Mouse (Mus musculus) layer of hippocampus, postnatal 10 days (tissue): ENCODE results near the gene Dmrtc1c1. TPM values are rescaled to one million over a fixed set of nuclear protein-coding genes. Genes with fewer than 3 reads are reported as not detected.
"Not testable (repeated sequence)": the region's sequence is repeated elsewhere in the genome, so short reads cannot be mapped to it uniquely, and the experiment has no call there.

ENCODE experiments used
- DNase-seq, 2 experiments: peaks; one replicate each; pipeline ENCODE4 v3.0.0; 2021; ENCODE audit warnings: low spot score in 2 of 2
- long read RNA-seq: library from polyadenylated mRNA; stranded (forward); transcript quantifications from one replicate; pipeline ENCODE4 v2.0.0, GENCODE M21; 2023
- total RNA-seq, 2 experiments: library from RNA; stranded (reverse); gene quantifications; 2 replicates each; pipeline ENCODE4 v1.2.3; 2021

The Dmrtc1c1 gene
- total RNA-seq = not detected
- long read RNA-seq = 0 reads

- DNase-seq = not testable (repeated sequence)
These were observed at the start of gene Dmrtc1c1 for GRCm38 (mm10) chrX:102802663-102803062. TSS of gene Dmrtc1c1 (plus strand) at chrX:102802963.

GRCm38 (mm10) chrX:102765878-102766277, 36.9 kb upstream of the Dmrtc1c1 start:
- DNase-seq = no peak

GRCm38 (mm10) chrX:102812311-102812710, 9.5 kb downstream of the Dmrtc1c1 start:
- DNase-seq = no peak

GRCm38 (mm10) chrX:102854516-102854915, 51.8 kb downstream of the Dmrtc1c1 start, which contains the start of gene Dmrtc1c2:
TSS of gene Dmrtc1c2 (minus strand) at chrX:102854616.
- not testable (repeated sequence) for DNase-seq

Other genes with a start within 250 kb of the Dmrtc1c1 start
- 10 to 100 TPM; 21.0 to 21.8 TPM for gene Phka1, start 158.7 kb upstream of the Dmrtc1c1 start, total RNA-seq
- gene Gm3880, start 116.0 kb upstream of the Dmrtc1c1 start, total RNA-seq = not detected
- gene Gm9112, start 95.3 kb upstream of the Dmrtc1c1 start, total RNA-seq = not detected
- gene Dmrtc1b, start 95.1 kb upstream of the Dmrtc1c1 start, total RNA-seq = not detected
- gene Dmrtc1c2, start 51.7 kb downstream of the Dmrtc1c1 start, total RNA-seq = not detected
- not detected for gene 1700031F05Rik, start 65.0 kb downstream of the Dmrtc1c1 start, total RNA-seq
- gene Dmrtc1a, start 105.7 kb downstream of the Dmrtc1c1 start, total RNA-seq = 1 to 10 TPM; 1.7 TPM
- not detected for gene 1700011M02Rik, start 105.9 kb downstream of the Dmrtc1c1 start, total RNA-seq
- gene 1700018G05Rik, start 125.4 kb downstream of the Dmrtc1c1 start, total RNA-seq = not detected